Mouse (Mus musculus) 3134 (cell line): ENCODE measurements around the gene Rgs12.

Experiments used
- DNase-seq: peaks from one replicate; pipeline ENCODE4 v3.0.0-alpha.2; 2011; ENCODE audit warnings: low spot score; ENCODE audit not compliant: insufficient read length; ENCODE audit errors: extremely low read depth

The Rgs12 gene

DNA sequence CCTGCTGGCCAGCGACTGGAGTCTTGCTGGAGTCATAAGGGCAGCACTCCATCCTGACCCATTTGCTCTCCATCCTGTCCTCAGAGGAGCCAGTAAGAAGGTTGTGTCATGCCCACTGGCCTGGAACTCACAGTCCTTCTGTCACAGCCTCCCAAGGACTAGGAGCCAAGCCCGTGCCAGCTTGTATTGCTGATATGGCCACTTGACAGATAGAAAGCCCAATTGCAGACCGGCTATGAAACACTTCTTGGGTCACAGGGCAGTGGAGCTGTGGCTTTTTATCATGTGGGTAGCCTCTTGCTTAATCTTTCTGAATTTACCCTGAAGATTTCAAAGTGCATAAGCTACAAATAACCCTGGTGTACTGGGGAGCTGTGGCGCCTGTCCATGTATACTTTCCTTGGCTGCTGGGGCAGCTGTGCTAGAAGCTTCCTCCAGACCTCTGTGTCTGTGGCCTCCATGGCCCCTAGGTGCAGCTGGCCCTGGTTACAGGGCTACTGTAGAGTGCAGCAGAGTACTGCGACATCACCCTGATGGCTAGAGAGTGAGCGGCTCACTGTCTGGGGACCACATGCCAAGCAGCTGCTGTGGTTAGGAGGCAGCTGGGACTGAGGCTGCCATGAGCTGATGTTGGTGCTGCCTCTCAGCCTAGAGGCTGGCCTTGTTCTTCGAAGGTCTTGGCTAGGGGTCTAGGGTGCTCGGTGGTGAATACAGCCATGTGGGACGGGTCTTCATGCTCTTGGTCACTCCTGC, 27.5 kb downstream of the Rgs12 start:
- no peak for DNase-seq

DNA sequence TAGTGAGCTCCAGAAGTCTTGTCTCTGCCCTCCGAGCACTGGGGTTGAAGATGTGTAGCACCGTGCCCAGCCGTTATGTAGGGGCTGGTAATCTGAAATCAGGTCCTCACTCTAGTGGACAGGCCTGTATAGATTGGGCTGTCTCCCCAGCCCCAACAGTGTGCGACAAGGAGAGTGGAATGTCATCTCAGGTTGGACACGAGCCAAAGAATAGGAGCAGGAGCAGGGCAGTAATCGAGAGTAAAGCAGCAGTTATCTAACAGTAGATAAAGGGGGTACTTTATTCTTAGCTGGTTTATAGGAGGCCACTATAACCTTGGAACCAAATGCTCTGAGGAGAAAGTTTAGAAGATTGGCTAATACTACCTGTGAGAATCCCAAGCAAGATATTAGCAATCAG, 30.9 kb downstream of the Rgs12 start:
- no peak for DNase-seq

DNA sequence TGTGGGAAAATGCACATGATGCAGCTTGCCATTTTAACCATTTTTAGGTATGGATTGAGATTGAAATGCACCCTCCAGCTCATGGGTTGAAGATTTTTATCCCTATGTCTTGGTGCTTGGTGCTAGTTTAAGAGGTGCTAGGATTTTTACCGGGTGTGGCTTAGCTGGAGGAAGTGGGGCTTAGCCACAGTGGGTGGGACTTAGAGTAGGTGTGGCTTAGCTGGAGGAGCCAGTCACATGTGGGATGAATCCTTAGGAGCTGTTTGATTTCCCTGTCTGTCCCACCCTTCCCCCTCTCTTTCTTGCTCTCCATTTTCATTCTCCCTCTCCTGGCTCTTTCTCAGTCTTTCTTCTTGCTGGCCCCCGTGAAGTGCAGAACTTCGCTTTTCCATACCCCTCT, 32.5 kb downstream of the Rgs12 start:
- DNase-seq = no peak

DNA sequence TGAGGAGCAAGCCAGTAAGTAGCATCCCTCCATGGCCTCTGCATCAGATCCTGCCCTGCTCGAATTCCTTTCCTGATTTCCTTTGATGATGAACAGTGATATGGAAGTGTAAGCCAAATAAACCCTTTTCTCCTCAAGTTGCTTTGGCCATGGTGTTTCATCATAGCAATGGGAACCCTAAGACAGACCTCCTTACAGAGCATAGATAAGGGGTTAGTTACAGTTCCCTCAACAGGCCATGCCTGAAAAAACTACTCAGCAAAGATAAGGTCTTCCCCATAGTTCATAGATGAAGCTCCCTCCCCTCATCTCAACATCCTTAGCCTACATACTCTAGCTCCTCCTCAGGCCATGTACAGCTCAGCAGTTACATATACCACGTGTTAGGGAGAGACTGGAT, 35.7 kb downstream of the Rgs12 start:
- DNase-seq = no peak

DNA sequence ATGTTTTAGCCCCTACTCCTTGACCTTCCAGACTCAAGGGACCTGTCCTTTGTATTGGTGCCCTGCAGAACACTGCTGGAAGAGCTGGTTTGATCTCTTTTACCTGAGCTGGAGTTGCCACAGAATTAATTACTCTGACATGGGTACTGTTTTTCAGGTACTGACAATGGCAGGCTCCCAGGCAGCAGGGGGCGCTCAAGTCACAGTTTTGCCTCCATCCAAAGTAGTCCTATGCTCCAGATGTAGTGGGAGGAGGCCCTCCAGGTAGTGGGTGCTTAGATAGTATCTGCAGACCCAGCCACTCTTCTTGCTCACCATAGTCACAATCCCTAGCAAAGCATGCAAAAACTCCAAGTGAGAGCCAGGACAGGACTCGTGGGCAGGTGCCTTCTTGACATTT, 36.6 kb downstream of the Rgs12 start:
- DNase-seq = no peak

DNA sequence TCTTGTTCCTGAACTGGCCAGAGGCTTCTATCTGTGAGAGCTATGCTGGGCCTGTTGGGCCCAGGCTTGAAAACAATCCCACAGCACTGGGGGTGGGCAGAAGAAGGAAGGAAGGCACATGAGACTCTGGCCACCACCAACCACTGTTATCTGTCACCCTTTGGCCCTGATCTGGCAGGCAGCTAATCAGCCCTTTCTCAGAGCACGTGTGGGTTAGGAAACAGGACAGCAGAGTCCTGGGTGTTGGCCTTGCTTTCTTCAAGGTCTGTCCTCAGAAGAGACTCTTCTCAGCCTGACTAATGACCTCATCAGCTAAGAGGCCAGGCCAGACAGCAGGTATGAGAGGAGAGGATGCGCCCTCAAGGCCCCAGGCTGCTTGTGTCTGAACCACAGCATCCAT, 38.2 kb downstream of the Rgs12 start:
- no peak for DNase-seq

DNA sequence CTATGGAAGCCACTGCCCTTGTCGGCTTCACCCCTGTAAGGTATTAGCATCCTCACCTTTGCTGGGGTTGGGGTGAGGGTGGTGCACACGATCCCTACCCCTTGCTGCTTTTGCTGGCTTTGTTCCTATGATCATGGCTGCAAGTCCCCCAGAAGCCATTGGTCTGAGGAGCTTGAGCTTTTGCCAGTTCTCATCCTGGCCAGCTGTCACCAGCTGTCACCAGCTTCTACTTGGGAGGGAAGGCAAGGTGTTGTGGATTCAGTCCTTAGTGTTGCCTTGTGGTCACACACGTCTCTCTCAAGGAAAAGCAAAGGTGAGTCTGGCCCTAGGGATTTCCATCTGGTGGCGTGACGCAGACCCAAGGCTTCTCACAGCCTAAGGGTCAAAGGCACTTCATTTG, 39.4 kb downstream of the Rgs12 start:
- no peak for DNase-seq

DNA sequence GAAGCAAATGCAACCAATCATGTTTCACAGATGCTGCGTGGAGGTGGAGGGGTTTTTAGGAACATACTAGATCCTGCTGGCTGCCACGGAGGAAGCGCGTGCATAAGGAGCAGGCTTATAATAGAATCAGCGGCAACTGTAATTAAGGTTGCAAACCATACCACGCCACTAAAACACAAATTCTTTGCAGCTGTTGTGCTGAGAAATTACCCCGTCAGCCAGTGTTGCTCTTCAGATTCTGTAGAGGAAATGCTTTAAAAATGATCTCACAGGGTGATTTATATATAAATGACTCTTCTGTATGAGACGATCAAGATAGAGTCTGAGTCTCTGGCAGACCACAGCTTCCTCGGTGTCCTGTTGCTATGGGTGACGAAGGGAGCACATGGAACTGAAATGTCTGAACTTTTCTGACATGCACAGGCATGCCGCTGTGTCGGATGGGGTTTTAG, 40.1 kb downstream of the Rgs12 start:
- DNase-seq = no peak

DNA sequence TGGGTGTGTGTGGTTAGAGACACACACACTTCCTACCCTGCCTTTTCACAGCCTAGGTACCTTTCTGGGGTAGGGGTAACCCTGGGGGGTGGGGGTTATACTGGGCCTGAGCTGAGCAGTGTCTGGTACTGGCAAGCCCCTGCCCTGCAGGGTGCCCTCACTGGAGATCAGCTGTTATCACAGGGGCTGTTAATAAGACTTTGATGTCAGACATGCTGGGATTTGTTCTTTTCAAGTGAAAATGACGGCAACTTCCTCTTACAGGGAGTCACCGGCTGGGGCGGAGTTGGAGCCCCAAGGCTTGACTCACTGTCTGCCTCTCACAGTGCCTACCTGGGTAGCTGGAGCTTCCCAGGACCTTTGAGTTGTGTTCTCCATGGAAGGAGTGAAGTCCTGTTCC, 49.5 kb downstream of the Rgs12 start:
- no peak for DNase-seq

DNA sequence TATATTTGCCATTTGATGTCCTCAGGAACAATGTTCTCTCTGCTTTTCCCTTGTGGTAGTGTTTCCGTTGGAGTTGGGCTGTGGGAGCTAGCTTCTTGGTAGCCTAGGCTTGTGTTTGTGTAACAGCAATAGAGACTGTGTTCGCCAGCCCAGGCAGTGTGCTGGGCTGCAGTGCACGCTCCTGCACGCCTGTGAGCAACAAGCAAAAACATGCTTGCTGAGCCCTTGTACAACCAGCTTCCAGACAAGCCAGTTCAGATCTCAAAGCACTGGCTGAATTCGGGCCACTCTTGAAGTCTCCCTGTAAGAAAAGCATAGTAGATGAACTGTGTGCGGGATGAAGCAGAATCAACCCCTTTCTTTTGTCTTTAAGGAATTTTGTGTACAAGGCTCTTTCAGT, 50.0 kb downstream of the Rgs12 start:
- no peak for DNase-seq

DNA sequence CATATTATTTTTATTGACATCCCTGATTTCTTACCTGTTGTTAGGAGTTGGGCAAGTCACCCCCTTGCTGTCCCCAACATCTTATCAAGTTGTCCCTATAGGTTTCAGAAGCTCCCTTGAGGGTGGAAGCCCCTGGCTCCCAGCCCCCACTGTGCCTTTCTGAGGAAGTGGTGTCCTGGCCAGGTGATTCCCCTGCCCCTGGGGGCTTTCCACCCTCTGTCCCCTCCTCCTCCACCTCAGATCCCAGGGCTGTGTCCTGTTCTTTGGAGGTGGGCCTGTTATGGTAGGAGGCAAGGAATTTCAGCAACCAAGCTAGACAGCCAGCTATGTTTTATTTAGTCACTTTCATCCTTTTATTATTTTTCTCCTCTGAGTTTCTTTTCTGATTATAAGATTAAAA, 51.1 kb downstream of the Rgs12 start:
- DNase-seq = no peak

DNA sequence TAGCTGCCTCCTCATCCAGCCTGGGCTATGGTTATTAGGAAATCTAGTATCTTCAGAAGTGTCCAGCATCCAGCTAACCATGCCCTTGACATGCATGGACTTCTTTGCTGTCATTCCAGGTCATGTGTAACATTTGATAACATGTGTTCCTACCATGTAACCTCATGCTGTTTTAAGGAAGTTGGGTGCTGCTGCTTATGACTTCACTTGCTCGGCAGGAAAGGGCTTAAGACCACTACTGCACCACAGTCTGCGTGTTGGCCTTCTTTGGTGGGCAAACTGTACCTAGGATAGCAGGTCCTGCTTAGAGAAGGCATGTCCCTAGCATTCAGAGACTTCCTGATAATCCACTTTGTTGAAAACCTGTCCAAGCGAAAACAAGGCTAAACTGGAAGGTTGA, 51.9 kb downstream of the Rgs12 start:
- no peak for DNase-seq

DNA sequence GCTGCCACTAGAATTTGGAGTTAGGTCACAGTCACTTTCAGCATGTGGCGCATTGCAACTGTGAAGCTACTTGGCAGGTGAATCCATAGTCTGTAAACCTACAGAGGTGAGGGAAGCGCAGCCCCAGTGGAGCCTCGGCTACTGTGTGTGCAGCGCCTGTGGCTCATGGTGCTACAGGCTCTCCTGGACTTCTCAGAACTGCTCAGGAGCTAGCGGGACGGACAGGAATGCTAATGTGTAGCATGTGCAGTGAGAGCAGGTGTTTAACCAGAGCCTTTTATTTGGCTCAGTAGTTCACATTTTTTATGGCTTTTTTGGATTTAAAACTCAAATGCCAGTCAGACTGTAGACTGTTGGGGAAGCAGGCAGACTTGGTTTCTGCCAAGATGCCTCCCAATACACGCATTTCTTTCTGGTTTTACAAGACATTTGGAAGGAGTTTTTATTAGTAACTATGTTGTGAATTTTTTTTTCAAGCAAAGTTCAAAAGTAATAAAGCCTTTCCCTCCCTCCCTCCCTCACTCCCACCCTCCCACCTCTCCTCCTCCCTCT, 54.4 kb downstream of the Rgs12 start:
- DNase-seq = no peak

DNA sequence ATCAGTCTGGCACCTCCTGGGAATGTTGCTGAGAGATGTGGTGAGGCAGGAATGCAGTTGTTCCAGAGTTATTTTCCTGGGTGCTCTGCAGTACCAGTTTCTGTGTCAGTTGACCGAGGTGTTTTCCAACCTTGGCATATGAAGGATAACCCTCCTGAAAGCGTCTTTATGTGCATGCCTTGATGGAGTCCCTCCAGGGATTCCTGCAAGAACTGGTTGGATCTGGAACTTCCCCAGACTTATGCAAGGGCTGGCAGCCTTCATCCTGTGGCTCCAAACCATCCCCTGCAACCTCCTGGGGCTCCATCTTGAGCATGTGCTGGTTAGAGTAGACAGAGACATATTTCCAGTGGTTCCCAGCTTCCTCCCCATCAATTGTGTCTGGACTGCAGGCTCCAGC, 55.5 kb downstream of the Rgs12 start:
- DNase-seq = no peak

DNA sequence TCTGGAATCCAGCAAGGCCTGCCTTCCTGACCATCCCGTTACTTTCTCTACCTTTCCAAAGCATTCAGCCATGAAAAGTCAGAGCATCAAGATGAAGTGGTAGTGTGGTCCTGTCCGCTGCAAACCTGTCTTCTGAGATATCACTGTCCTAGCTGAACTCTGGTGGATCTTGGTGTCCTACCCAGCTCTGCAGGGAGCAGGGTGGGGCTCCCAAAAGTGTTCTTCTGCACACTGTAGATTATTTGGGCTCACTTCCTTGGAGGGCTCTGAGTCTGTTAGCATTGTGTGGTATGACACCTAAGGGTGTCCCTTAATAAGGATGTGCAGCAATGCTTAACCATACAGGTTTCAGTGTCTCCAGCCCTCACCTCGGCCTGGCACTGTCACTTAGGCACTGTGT, 56.4 kb downstream of the Rgs12 start:
- DNase-seq = no peak

DNA sequence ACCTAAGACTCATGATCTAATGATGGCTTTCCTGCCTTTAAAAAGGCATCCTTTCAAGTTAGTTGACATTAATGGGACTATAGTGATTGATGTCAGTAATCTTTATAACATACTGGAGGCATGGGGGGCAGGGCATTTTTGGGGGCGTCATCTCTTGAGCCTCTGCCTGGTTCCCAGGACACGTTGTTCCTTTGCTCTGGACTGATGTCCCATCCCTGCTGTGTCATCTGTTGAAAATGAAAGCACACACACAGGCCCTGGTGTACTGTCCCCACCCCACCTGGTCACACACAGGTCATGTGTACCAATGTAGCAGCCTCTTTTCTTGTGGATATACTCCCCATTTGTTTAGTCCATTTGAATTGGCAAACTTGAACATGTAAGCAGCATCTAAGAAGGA, 57.4 kb downstream of the Rgs12 start:
- DNase-seq = no peak

DNA sequence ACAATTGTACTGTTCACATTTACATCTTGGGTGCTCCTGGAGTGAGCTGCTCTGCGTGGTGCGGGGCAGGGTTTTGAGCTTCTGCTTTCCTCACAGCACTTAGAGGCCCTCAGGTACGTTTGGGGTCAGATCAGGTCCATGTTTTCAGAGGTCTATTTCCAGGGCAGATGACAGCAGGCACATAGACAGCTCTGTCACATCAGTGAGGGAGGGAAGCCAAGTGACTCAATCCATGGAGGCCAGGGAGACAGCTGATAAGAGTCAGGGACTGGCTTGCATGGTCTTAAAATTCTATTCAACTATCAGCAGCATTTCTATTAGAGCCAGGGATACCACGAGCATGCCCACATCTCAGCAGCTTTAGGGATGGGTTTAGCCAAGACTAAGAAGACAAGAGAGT, 59.9 kb downstream of the Rgs12 start:
- DNase-seq = no peak

DNA sequence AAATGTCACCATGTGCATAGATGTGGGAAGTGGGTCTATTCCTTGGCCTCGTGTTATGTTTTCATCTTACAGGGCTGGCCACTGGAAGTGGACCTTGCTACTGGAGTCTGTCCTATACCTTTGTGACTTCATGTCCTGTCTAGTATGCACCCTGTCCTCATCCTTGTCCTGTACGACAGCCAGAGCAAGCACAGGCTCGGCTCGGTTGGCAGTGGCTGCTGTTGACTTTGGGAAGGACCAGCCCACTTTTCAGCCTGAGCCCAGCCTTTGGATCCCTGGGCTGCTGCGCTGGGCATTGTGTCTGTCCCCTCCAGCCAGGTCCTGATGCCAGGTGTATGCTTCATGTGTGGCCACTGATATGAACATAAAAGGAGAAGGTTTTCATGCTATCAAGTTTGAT, 61.4 kb downstream of the Rgs12 start:
- DNase-seq = no peak

DNA sequence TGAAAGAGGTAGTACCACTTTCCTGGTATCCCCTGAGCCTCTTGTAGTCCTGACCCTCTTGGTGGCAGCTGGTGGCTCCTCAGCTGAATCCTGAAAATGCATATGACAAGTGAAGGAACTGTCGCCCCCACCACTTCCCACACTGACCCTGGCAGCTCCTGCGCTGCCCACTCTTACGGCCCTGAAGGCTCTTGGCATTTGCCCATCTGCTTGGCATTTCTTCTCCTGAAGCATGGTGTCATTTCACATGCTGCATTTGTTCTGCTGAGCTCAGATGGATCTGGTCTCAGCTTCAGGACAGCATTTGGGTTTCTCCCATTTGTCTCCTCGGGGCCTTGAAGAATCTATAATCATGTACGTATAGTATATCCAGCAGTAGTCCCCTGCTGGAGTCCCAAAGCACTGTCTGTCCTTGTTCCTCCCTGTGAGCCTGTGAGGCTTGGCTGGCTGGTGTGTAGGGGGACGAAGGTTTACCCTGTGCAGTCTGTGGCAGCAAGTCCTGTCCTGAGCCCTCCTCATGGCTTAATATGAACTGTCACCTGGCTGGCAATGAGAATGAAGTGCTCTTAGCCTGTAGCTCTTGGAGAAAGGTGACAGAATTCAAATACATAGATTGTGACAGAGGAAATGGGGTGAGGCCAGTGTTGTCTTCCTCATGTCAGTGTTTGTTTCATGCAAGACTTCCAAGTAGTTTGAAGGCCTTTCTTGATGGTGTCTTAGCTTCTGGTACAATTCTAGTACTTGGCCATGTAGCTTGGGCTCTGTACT, 62.1 kb downstream of the Rgs12 start:
- DNase-seq = no peak

DNA sequence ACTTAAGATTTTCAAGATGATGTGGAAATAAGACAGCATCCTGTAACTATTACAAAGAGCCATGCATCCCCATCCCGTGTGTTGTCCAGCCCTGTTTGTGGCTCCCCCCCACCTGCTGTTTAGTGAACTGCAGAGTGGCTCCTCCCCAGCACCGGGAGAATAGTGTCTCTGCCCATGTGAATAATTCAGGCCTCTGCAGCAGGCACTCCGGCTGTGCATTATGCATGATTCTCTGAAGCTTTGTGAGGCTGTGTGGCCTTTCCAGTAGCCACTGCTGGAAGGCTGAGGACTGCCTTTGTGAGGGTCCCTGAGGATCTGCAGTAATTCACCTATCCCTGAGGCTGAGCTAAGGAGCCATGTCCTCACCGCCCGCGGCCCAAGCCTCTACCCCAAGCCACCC, 64.8 kb downstream of the Rgs12 start:
- no peak for DNase-seq

DNA sequence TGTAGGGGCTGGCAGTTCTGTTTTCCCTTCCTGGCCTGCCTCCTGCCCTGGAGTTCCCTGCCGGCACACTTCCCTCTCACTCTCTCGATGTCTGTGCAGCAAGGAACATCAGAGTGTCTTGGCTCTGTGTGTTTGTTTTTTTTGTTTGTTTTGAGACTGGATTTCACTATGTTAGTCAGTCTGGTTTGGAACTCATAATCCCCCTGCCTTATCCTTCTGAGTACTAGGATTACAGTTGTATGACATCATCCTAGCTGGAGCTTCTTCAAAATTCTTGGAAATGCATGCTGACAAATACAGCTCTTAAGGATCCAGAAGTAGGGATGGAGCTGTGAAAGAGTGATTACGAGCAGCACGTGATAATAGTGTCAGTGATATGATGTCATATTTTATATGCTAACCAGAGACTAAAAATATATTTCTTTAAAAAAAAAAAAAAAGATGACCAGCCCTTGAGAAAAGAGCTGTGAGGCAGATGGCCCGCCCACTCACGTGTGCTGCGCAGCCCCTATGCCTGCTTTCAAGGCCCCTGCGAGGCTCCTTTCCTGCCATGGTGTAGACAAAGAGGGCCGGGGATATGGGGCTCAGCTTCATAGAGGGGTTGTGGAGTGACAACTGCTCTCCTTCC, 70.5 kb downstream of the Rgs12 start:
- DNase-seq = no peak
